ENCODE assay signal across 24 mouse cellular contexts in genomic region chr13:18788689-18789088, GRCm38 (mm10).
DNase-seq lines count a peak whose midpoint lies in the region; ATAC-seq and TF ChIP-seq lines count a peak whose summit lies in the region.
"Had no signal": no experiment of that assay in that cellular context is flagged by ENCODE, and none has a peak within 500 bp of the region (broad histone marks: within the 10 kb centered on the region; RNA-seq: fewer than 3 reads in every experiment).

No protein-coding gene starts in this region.

- no peak overlapping the region for H3K9ac ChIP-seq in forebrain, embryonic 14.5 days (ENCODE audit: low read length)
- no peak overlapping the region for H3K9ac ChIP-seq in kidney, embryonic 15.5 days
- H3K9ac ChIP-seq: limb, embryonic 15.5 days; liver, embryonic 15.5 days; lung, embryonic 15.5 days; neural tube, embryonic 12.5 days; stomach, embryonic 15.5 days had no signal

- 0 out of 2 replicates have a peak overlapping the region, but pooled peaks have one; percentile 40 for H3K27ac ChIP-seq in forebrain, embryonic 10.5 days
- no peak overlapping the region for H3K27ac ChIP-seq in forebrain, embryonic 14.5 days (ENCODE audit: low read depth, low read length)
- H3K27ac ChIP-seq in kidney, embryonic 15.5 days, result 0 out of 2 replicates have a peak overlapping the region, but pooled peaks have one; percentile 11
- H3K27ac ChIP-seq: limb, embryonic 15.5 days; liver, embryonic 15.5 days; lung, embryonic 15.5 days; neural tube, embryonic 12.5 days; stomach, embryonic 15.5 days had no signal

- DNase-seq in forebrain, embryonic 10.5 days (ENCODE audit: extremely low spot score, low spot score), result no peak
- DNase-seq in forebrain, embryonic 14.5 days (ENCODE audit: low spot score), result no peak
- DNase-seq in kidney, adult 11 months, result no peak
- no peak for DNase-seq in Patski (ENCODE audit: low read depth, low spot score)
- DNase-seq in retina, embryonic 14.5 days (ENCODE audit: low spot score), result peak; percentile 38
- DNase-seq in urinary bladder, adult 18-20 months (ENCODE audit: low spot score in 2 of 2), result no peak
- DNase-seq: adrenal gland, postnatal 36 days; cerebellum, adult 9-10 months; gastrocnemius, postnatal 10 days; kidney, adult 8-10 months; kidney, postnatal 4 days; layer of hippocampus, adult 9-11 months; lung, postnatal 36 days; midbrain, embryonic 14.5 days; right cerebral cortex, adult 18-20 months; thymus, postnatal 25 days had no signal

- H3K4me2 ChIP-seq in forebrain, embryonic 14.5 days (ENCODE audit: low read length), result no peak overlapping the region
- no peak overlapping the region for H3K4me2 ChIP-seq in kidney, embryonic 15.5 days
- H3K4me2 ChIP-seq: heart, embryonic 11.5 days; limb, embryonic 15.5 days; liver, embryonic 15.5 days; lung, embryonic 15.5 days; neural tube, embryonic 12.5 days; stomach, embryonic 15.5 days had no signal

- no peak for TF ChIP-seq CTCF in Patski (IDR thresholded peaks at IDR 0.05)

- H3K4me1 ChIP-seq in forebrain, embryonic 10.5 days, result peaks cover 8% of the 10 kb centered on the region; the same call in 1 of the 2 replicates
- H3K4me1 ChIP-seq in forebrain, embryonic 14.5 days (ENCODE audit: control insufficient read depth, insufficient read depth, low read length), result no peaks in the 10 kb centered on the region; the same call in 1 of the 2 replicates
- H3K4me1 ChIP-seq in kidney, embryonic 15.5 days, result 0 out of 2 replicates have a peak, but pooled peaks cover 5% of the 10 kb centered on the region
- H3K4me1 ChIP-seq: stomach, embryonic 15.5 days had no signal

- H3K36me3 ChIP-seq in forebrain, embryonic 10.5 days (replicated peaks), result no peaks in the 10 kb centered on the region
- no peaks in the 10 kb centered on the region for H3K36me3 ChIP-seq in forebrain, embryonic 14.5 days (ENCODE audit: control insufficient read depth, insufficient read depth, low read length)
- H3K36me3 ChIP-seq in kidney, embryonic 15.5 days, result no peaks in the 10 kb centered on the region
- H3K36me3 ChIP-seq: limb, embryonic 15.5 days; liver, embryonic 15.5 days; lung, embryonic 15.5 days; neural tube, embryonic 12.5 days; stomach, embryonic 15.5 days had no signal

- WGBS in forebrain, embryonic 10.5 days, result 64% methylated on average over 2 of the region's 2 CpGs
- 42% methylated on average over 2 of the region's 2 CpGs for WGBS in forebrain, embryonic 14.5 days
- 66% methylated on average over 2 of the region's 2 CpGs for WGBS in kidney, embryonic 15.5 days

- in situ Hi-C loops in Patski (cut with MboI; ENCODE audit: low pct_unique_long_range_greater_than_20kb), result no loop called here

- no peaks in the 10 kb centered on the region for H3K9me3 ChIP-seq in forebrain, embryonic 10.5 days
- H3K9me3 ChIP-seq in forebrain, embryonic 14.5 days (replicated peaks; ENCODE audit: control insufficient read depth, low read length), result no peaks in the 10 kb centered on the region
- no peaks in the 10 kb centered on the region for H3K9me3 ChIP-seq in kidney, embryonic 15.5 days (replicated peaks)
- H3K9me3 ChIP-seq: limb, embryonic 15.5 days; liver, embryonic 15.5 days; lung, embryonic 15.5 days; megakaryocyte, embryonic 14.5 days; neural tube, embryonic 12.5 days; stomach, embryonic 15.5 days had no signal

- POLR2A ChIA-PET in Patski (lab: Charles Lee), result no interaction called here

- H3K4me3 ChIP-seq in forebrain, embryonic 10.5 days, result no peak overlapping the region
- H3K4me3 ChIP-seq in forebrain, embryonic 14.5 days (ENCODE audit: low read depth, low read length), result no peak overlapping the region
- no peak overlapping the region for H3K4me3 ChIP-seq in kidney, embryonic 15.5 days (replicated peaks)
- H3K4me3 ChIP-seq: limb, embryonic 15.5 days; liver, embryonic 15.5 days; lung, embryonic 15.5 days; megakaryocyte, embryonic 14.5 days; neural tube, embryonic 12.5 days; stomach, embryonic 15.5 days had no signal

- no peaks in the 10 kb centered on the region for H3K27me3 ChIP-seq in forebrain, embryonic 10.5 days (ENCODE audit: poor library complexity, severe bottlenecking)
- no peaks in the 10 kb centered on the region for H3K27me3 ChIP-seq in forebrain, embryonic 14.5 days (replicated peaks; ENCODE audit: control insufficient read depth, insufficient read depth, low read length)
- H3K27me3 ChIP-seq in kidney, embryonic 15.5 days, result no peaks in the 10 kb centered on the region
- no peaks in the 10 kb centered on the region for H3K27me3 ChIP-seq in Patski
- H3K27me3 ChIP-seq: limb, embryonic 15.5 days; liver, embryonic 15.5 days; lung, embryonic 15.5 days; megakaryocyte, embryonic 14.5 days; neural tube, embryonic 12.5 days; stomach, embryonic 15.5 days had no signal

- CTCF ChIA-PET in Patski (lab: Charles Lee), result interaction anchor here (1.3 kb wide), 1 partner anchor 30 kb away, joined by 3 read pairs; no protein-coding TSS in a partner anchor

- no peak for ATAC-seq in forebrain, embryonic 14.5 days
- ATAC-seq in kidney, embryonic 15.5 days (replicated peaks; ENCODE audit: low FRiP score), result no peak
- peak; percentile 80 for ATAC-seq in Patski
